Mouse (Mus musculus): ENCODE results near the gene Sephs1. TPM values are rescaled to one million over a fixed set of nuclear protein-coding genes. Genes with fewer than 3 reads are reported as not detected.

Gene Sephs1
- 10 to 100 TPM; 35.0 to 35.2 TPM for total RNA-seq (2021)
- long read RNA-seq, experiment 1, full-length matches to known transcripts = 32 of 48 reads
- long read RNA-seq, experiment 1, partial matches to known transcripts = 6 of 48 reads
- long read RNA-seq, experiment 1, other reads (novel, unspliced or antisense) = 10 of 48 reads
- long read RNA-seq, experiment 2, full-length matches to known transcripts = 31 of 43 reads
- long read RNA-seq, experiment 2, partial matches to known transcripts = 3 of 43 reads
- long read RNA-seq, experiment 2, other reads (novel, unspliced or antisense) = 9 of 43 reads

DNA sequence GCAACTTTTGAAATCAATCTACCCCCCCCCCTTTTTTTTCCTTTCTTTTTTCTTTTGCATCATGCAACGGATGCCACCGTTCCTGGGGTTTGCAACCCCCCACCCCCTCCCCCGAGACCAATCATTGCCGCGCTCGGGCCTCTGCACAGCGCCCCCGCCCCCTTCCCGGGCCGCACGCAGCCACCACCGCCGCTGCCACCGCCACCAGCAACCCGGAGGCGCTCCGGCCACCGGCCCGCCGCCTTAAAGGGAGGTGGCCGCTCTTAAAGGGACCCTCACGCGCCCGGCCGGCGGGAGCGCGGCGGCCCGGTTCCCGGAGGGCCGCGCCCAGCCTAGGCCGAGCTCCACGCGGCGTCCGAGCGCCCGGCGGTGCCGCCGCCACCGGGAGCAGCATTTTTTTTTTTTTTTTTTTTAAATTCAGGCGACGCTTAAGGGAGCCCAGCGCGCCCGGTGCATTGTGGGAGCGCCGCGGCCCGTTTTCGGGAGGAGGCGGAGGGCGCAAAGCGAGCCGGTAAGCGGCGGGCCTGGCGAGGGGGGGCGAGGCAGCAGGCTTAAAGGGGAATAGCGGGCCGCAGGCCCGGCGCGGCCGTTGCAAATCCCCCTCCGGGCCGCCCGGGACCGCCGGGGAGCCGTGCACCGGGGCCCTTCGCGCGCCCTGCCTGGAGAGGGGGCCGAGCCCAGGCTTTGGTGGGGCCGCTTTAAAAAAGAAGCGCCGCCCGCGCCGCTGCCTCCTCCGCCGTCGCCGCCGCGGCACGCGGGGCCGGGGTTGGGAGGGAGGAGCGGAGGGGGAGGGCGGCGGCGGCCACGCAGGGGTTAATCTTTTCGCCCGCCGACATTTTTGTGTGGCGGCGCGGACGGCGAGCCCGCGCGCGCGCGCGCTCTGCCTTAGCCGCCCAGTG is at the start of gene Sephs1:
Gene Sephs1, plus strand, starts transcription at position 215 of the 899 bp plus-strand sequence.
- peak; percentile 76 to 84 for DNase-seq (ENCODE audit: low spot score in 2 of 2)
- intact Hi-C loops (cut with DNase I) = no loop called here

DNA sequence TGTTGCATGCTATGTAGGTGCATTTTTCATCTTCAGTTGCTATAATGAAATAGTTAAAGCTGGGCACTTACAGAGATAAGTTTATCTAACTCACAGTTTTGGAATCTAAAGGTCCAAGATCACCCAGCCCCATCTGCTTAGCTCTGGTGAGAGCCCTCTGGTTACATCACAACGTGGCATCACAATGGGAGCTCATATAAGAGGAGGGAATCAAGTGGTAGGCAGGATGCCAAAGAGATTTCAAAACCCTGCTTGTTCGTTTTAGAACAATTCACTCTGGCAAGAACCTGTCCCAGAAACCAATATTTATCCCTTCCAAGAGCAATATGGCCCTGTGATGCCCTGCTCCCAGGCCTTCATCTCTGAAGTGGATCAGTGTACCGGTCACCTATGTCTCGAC is 49.2 kb upstream of the Sephs1 start:
- intact Hi-C loops (cut with DNase I) = no loop called here
- no peak for DNase-seq (ENCODE audit: low spot score in 2 of 2)

DNA sequence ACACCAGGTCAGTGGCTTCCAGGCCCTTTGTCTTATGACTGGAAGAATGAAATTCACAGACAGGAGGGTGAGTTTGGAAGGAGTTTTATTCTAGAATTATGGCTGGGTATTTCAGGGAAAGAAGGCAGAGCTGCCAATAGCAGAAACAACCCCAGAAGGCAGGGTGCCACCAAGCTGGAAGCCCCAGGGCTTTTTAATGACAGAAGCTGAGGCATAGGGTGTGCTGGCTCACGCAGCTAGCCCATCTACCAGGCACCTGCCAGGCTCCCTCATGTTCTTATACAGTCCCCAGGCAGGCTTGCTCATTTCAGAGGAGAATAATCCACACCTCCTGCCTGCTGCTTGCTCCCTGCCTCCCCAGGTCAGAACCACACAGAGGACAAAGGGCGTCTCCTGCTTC is 31.9 kb upstream of the Sephs1 start:
- intact Hi-C loops (cut with DNase I) = no loop called here
- no peak for DNase-seq (ENCODE audit: low spot score in 2 of 2)

DNA sequence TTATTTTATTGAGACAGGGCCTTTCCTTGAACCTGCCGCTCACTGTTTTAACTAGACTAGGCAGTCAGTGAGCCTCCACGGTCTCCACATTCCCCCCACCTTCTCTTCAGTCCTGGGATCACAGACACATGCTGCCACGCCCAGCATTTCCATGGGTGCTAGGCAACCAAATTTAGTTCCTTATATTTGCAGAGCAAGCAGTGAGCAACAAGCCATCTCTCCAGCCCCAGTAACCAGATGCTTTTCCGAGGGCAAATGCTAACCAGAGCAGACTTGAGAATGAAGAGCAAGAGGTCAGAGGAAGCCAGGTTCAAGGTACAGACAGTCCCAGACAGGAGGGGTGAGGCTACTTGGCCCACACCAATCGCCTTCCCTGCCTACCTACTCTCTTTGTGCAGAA is 24.2 kb upstream of the Sephs1 start:
- intact Hi-C loops (cut with DNase I) = no loop called here
- no peak for DNase-seq (ENCODE audit: low spot score in 2 of 2)

DNA sequence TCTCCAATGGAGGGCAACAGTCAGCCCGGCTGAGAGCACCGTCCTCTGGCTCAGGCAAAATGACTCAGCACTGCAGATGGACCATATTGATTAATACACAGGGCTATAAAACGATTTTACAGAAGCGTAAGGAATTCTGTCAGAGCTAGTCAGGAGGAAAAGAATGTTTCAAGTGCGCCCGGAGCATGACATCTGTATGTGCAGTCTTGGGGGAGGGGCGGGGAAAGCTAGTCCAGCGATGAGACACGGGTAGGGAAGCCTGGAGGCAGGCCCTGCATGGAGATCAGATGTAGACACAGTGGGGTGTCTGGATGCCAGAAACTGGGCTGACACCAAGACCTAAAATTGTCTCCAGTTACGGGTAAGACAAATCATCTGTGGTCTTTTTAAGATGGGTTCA is 23.2 kb upstream of the Sephs1 start:
- DNase-seq (ENCODE audit: low spot score in 2 of 2) = no peak
- intact Hi-C loops (cut with DNase I) = no loop called here

DNA sequence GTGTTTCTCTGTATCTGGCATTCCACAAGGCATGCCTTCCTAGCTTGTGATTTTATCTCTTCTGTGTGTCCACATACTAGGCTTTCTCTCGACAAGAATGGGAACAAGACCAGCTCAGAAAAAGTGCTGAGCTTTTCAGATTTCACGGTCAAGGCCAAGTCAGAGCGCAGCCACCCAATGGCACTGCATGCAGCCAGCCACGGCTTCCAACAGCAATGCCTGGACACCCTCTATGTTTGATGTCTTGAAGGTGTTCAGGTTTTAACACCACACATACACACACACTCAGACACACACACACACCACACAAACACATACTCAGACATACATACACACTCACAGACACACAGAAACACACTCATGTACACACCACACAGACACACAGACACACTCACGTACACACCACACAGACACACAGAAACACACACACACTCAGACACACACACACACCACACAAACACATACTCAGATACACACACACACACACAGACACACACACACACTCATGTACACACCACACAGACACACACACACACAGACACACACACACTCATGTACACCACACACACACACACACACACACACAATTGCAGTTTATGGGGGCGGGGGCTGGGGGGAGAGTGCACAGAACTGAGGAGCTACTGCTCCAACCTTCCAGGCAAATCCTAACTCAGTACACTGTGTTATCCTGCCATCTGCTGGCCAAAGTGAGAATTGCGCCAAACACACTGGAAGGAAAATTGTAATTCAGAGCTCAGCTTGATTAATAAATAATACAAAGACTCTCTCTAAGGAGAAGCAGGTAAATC is 17.2 kb upstream of the Sephs1 start:
- intact Hi-C loops (cut with DNase I) = loop anchor here (1.0 to 10.0 kb wide), 3 partner anchors 149 to 365 kb away; partner anchors contain the start of genes Bend7 and Prpf18

DNA sequence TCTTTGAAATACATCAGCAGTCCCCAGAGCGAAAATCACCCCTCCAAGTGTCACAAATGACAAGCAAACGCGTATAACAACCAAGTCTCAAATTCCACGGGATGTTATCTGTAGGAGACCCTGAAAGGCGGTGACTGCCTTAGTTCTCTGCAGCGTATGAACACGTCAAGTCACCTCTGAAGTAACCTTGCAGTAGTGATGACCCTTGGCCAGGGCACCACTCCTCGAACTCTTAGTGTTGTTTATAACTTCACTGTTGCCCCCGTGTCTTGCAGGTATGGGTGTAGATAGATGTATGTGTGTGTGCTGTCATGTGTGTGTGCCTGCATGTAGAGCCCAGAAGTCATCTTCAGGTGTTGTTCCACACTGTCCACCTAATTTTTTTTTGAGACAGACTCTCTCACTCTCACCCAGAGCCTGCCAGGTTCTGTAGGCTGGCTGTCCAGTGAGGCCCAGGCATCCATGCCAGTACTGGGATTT is 16.5 kb upstream of the Sephs1 start:
- no peak for DNase-seq (ENCODE audit: low spot score in 2 of 2)
- intact Hi-C loops (cut with DNase I) = loop anchor here (1.0 to 10.0 kb wide), 3 partner anchors 150 to 366 kb away; partner anchors contain the start of genes Bend7 and Prpf18

More for the DNA sequence above, 17.2 kb upstream of the Sephs1 start:
- DNase-seq (ENCODE audit: low spot score in 2 of 2) = peak; percentile 75 to 87

DNA sequence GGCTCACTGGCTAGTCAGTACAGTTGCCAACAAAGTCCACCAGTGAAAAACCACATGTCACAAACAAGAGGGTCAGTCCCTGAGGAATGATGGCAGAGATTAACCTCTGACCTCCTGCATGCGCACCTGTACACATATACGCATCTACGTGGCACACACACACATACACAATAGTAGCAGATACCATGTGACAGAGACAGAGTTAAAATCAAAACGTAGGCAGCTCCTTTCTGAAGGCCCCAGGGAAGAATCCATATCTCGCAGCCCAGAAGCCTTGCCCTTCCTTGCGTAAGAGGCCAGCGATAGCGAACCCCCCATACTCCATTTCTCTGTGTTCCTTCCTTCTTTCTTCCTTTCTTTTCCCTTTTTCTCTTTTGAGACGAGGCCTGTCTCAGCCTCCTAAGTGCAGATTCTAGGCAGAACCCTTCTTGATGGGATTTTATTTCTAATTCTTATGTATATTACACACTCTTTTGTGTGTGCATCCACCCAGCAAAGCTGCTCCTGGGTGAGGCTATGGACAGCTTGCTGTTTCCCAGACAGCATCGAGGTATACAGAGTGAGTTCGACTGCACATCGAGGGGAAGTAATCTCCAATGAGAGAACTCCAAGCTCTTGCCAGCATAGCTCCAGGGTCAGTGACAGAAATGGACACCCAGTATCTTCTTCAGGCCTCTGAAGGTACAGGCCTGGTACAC is 13.2 kb upstream of the Sephs1 start:
- intact Hi-C loops (cut with DNase I) = loop anchor here (10.0 kb wide), 1 partner anchor 153 kb away; the partner anchor contains the start of gene Bend7
- DNase-seq (ENCODE audit: low spot score in 2 of 2) = no peak

DNA sequence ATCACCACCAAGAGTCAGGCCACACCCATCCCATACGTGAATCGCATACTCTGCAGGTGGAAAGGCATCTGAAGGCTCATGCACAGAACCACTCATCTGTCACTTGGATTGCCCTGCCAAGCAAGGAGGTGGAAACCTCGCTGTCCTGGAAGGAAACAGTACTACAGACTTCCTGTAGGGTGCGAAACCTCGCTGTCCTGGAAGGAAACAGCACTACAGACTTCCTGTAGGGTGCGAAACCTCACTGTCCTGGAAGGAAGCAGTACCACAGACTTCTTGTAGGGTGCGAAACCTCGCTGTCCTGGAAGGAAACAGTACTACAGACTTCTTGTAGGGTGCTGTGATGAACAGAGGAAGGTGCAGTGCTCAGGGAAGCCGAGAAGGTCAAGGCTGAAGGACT is 8.6 kb upstream of the Sephs1 start:
- no peak for DNase-seq (ENCODE audit: low spot score in 2 of 2)
- intact Hi-C loops (cut with DNase I) = no loop called here

DNA sequence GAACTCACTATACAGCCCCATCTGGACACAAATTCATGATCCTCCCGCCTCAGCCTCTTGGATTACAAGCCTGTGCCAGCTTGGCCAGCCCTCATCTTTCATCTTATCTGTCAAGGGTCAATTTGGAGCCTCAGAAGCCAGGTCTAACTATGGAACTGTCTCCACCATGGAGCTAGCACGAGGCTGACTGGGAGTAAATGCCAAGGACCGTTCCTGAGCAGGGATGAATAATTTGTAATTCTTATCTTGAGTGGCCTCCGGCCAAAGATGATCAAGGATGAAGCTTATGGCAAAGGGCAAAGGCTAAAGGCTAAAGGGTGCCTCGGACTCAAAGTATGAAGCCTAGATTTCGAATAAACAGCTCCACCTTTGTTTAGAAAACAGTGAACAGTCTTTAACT is 8.0 kb upstream of the Sephs1 start:
- no peak for DNase-seq (ENCODE audit: low spot score in 2 of 2)
- intact Hi-C loops (cut with DNase I) = no loop called here

DNA sequence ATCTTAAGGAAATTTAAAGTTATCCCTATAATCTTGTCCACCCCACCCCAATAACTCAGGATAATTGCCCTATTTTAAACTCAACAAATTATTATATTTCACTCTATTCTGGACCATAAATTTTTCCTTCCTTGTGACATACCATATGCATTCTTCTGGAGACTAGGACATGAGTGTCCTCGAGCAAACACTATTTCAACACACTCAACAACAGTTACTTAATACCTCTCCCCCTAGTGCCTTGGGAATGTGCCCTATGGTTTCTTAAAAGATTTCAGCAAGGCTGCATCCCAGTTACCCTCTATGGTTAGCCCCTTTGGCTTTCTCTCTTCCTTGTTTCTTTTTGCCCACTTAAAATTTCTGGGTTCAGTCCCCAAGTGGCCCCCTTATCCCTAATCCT is 6.3 kb upstream of the Sephs1 start:
- intact Hi-C loops (cut with DNase I) = no loop called here
- no peak for DNase-seq (ENCODE audit: low spot score in 2 of 2)

DNA sequence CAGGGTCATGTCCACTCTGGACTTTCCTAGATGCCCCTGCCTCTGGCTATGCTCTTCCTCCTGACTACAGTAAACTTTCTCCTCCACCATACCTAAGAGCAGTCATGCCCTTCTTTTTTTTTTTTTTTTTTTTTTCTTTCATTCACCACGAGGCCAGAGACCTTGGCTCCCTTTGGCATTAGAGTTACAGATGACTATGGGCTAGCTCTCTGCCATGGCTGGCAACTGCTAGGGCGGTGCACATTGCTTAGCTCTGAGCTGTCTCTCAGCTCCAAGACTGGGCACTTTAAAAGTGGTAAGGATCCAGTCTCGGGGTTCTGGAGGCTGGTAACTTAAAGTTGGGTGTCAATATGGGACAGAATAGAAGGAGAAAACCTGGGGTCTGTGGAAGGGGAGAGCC is 5.2 kb upstream of the Sephs1 start:
- DNase-seq (ENCODE audit: low spot score in 2 of 2) = no peak
- intact Hi-C loops (cut with DNase I) = no loop called here

DNA sequence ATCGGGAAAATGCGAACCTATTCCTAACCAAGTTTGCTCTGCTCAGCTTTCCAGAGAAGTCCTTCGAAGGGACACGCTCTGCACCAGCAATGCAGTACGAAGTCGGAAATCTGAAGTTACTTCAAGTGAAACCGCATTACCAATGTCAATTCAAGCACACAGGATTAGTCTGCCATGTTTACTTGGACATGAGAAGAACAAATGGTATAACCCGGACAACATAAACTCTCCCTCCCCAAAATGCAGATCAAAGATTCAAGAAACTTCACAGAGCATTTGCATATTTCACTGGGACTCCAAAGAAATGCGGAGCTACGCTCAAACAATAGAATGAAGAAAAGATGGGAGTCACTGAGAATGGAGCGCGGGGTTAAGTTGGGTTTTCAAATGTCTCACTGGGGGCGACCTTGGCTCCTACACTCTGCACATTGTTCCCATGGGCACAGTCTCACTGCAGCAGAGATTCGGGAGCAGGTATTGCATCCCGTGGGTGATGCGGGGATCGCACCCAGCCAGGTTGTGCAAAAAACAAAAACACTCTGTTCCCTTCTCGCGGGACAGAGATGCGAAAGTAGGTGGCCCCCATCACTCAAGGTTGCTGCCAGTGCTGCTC is 521 bp upstream of the Sephs1 start:
- peak; percentile 25 to 64 for DNase-seq (ENCODE audit: low spot score in 2 of 2)
- intact Hi-C loops (cut with DNase I) = no loop called here

DNA sequence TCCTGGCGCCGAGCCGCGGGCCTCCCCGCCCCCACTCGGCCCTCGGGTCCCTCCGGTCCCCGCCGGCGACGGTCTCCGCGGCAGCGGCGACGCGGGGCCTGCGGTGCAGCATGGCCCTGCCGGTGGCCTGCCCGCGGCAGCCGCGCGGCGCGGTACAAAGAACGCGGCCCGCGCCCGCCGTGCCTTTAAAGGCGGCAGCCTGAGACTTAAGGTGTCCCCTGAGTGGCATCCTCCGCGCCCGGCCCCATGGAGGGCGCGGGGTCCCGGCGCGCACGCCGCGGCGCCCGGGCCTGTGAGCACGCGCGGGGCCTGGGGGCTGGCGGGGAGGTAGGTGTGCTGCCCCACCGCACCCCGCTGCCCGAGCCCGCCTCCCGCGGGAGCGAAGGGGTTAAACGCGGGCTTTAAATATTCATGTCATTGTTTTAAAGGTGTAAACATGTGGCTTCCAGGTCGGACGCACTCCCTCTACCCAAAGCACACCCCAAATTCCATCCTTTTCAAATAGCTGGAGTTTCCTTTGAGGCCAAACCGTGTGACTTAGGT is 956 bp downstream of the Sephs1 start:
- intact Hi-C loops (cut with DNase I) = no loop called here
- DNase-seq (ENCODE audit: low spot score in 2 of 2) = peak; percentile 55 to 61

DNA sequence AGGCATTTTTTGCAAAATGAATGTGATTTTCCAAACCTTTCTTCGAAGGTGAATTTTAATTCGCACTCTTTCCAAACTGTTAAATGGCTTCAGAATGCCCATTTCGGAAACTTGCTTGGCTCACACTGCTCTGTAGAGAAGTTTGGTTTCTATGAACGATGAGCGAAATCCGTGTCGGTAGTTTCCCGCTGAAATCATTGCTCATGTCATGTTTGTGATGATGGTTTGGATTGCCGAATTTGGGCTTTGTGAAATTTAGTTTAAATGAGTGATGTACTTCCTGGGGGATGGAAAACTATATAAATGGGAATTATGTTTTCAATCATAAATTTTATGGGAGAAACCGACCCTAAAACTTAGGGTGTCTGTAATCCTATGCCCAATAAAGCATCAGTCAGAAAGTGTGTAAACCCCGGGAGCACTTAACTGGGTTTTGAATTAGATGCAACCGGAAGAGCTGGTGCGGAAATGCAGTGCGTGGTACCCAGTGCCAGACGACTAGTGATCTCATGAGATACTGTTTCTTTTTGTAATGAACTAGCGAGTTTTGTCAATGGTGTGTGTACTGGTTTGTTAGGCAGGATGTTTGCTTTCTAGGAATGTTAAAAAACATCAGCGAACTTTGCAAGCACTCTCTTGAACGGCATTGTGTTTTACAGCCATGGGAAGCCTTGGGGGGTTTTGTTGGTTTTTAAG is 1.8 kb downstream of the Sephs1 start:
- DNase-seq (ENCODE audit: low spot score in 2 of 2) = no peak
- intact Hi-C loops (cut with DNase I) = no loop called here

DNA sequence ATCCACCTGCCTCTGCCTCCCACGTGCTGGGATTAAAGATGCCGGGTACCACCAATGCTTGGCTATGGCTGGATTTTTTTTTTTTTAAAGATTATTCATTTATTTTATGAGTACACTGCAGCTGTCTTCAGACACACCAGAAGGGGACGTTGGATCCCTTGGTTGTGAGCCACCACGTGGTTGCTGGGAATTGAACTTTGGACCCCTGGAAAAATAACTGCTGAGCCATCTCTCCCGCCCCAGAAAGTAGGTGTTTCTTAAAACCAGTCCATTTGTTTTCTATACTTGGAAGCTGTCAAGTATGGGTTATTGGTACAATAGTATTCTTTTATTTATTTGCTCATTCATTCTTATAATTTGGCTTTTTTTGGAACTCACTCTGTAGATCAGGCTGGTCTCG is 5.5 kb downstream of the Sephs1 start:
- no peak for DNase-seq (ENCODE audit: low spot score in 2 of 2)
- intact Hi-C loops (cut with DNase I) = no loop called here

DNA sequence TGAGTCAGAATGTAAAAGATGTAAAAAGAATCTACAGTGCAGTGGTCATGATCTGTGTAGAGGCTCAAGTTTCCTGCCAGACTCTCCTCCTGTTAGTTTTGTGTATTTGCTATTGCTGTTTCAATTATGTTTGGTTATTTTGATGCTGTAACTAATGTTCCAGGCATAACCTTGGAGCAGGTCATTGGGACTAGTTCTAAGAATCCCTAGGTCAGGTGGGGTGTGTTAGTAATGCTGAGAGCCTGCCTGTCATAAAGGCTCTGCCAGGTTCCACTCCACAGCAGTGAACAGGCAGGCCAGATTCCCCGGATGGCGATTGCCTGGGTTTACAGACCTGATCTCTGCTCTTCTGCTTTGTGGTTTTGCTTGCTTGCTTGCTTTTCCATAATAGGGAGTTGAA is 14.2 kb downstream of the Sephs1 start:
- no peak for DNase-seq (ENCODE audit: low spot score in 2 of 2)
- intact Hi-C loops (cut with DNase I) = no loop called here

DNA sequence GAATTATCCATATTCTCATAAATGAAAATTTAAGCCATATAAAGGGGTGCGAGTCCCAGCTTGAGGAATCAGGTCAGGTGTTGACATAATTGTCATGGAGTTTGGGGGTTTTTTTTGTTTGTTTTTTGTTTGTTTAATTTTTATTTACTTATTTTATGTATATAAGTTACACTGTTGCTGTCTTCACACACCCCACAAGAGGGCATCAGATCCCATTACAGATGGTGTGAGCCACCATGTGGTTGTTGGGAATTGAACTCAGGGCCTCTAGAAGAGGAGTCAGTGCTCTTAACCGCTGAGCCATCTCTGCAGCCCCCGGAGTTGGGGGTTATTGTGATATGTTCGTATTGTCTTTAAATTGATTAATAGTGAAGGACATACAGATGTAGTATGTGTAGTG is 15.6 kb downstream of the Sephs1 start:
- intact Hi-C loops (cut with DNase I) = no loop called here
- DNase-seq (ENCODE audit: low spot score in 2 of 2) = no peak

All from left cerebral cortex, postnatal 14 days (tissue).